Mouse (Mus musculus) ES-E14 (cell line): Measurements from ENCODE around the gene Tanc2. TPM values are rescaled to one million over a fixed set of nuclear protein-coding genes. Genes with fewer than 3 reads are reported as not detected.
A peak's percentile ranks its signal among the peaks of the same experiment; 100 is the strongest.

Experiments used
- DNase-seq: peaks from one replicate; pipeline ENCODE4 v3.0.0-alpha.2; 2013; ENCODE audit warnings: low read depth, low spot score
- H3K27ac ChIP-seq: 2 replicates; pipeline ENCODE4 v1.5.1; 2012; ENCODE audit warnings: low read depth, mild to moderate bottlenecking, low read length, moderate library complexity, mixed read lengths; ENCODE audit not compliant: poor library complexity, insufficient read depth, severe bottlenecking
- H3K36me3 ChIP-seq: 2 replicates; pipeline ENCODE4 v1.6.1; 2012; ENCODE audit warnings: mild to moderate bottlenecking, low read length, moderate library complexity, mixed read lengths; ENCODE audit not compliant: control insufficient read depth, poor library complexity, insufficient read depth, severe bottlenecking
- H3K4me1 ChIP-seq, 2 experiments: fragments of 150-350 bp in 1 of 2; sonication (generic) in 1 of 2; 2 replicates each; pipeline ENCODE4 v1.6.1; 2012; ENCODE audit warnings: low read length in 2 of 2, mild to moderate bottlenecking in 1 of 2, mixed read lengths in 1 of 2; ENCODE audit not compliant: control insufficient read depth in 2 of 2, insufficient read depth in 2 of 2, poor library complexity in 1 of 2
- H3K4me3 ChIP-seq, 2 experiments: fragments of 150-350 bp in 1 of 2; sonication (generic) in 1 of 2; 2 replicates each; pipeline ENCODE4 v1.5.1; 2012; ENCODE audit warnings: low read length in 2 of 2, low read depth in 1 of 2, mild to moderate bottlenecking in 1 of 2, mixed read lengths in 1 of 2; ENCODE audit not compliant: insufficient read depth in 1 of 2, poor library complexity in 1 of 2, severe bottlenecking in 1 of 2
- H3K9ac ChIP-seq: 2 replicates; pipeline ENCODE4 v1.6.1; 2012; ENCODE audit warnings: low read depth, mild to moderate bottlenecking, low read length, mixed read lengths; ENCODE audit not compliant: poor library complexity, insufficient read depth, severe bottlenecking
- H3K9me3 ChIP-seq: fragments of 150-350 bp; sonication (generic); 2 replicates; pipeline ENCODE4 v1.6.1; 2012; ENCODE audit warnings: low read depth, mild to moderate bottlenecking, low read length; ENCODE audit not compliant: control insufficient read depth, insufficient read depth
- CHD2 ChIP-seq: IDR thresholded peaks from 2 replicates; pipeline ENCODE4 v1.6.1; 2014; ENCODE audit warnings: mild to moderate bottlenecking, low read depth, low read length, inconsistent platforms
- HCFC1 ChIP-seq: IDR thresholded peaks from 2 replicates; pipeline ENCODE4 v1.6.1; 2012; ENCODE audit warnings: low read length, inconsistent platforms, borderline replicate concordance; ENCODE audit not compliant: insufficient read depth
- MAFK ChIP-seq: IDR thresholded peaks from 2 replicates; pipeline ENCODE4 v1.6.1; 2014; ENCODE audit warnings: mild to moderate bottlenecking, low read depth, low read length, inconsistent platforms; ENCODE audit not compliant: insufficient read depth
- ZC3H11A ChIP-seq: IDR thresholded peaks from 2 replicates; pipeline ENCODE4 v1.6.1; 2012; ENCODE audit warnings: low read depth, mild to moderate bottlenecking, inconsistent platforms, low read length, borderline replicate concordance
- ZNF384 ChIP-seq: IDR thresholded peaks from 2 replicates; pipeline ENCODE4 v1.6.1; 2012; ENCODE audit warnings: low read depth, low read length, inconsistent platforms
- in situ Hi-C, 2 experiments: fragments of 600-800 bp; cut with MboI; formaldehyde crosslinking; loops; one replicate each; pipeline ENCODE4 v1.15.1; 2025; ENCODE audit warnings: low sequenced_read_pairs in 2 of 2, inconsistent platforms in 1 of 2; ENCODE audit not compliant: unreplicated experiment in 2 of 2
- total RNA-seq: library from RNA; depleted of rRNA; stranded (reverse); fragments of 300-350 nt; gene quantifications from 2 replicates; pipeline ENCODE4 v1.2.3, GENCODE M21; 2012

The Tanc2 gene
- total RNA-seq, 1 experiment, result 5.8 TPM

GRCm38 (mm10) chr11:105907381-105907780, 317.6 kb downstream of the Tanc2 start:
- in situ Hi-C loops, result loop anchor here in 1 of 2 experiments (25.0 kb wide), 1 partner anchor 545 kb away; no protein-coding TSS in a partner anchor
- DNase-seq, result no peak
- Histone ChIP-seq H3K9ac (no peak overlapping the region), H3K4me3 (no peak overlapping the region), H3K36me3 (no peaks in the 10 kb centered on the region), H3K27ac (no peak overlapping the region), H3K4me1 (no peaks in the 10 kb centered on the region), H3K9me3 (no peaks in the 10 kb centered on the region)
- TF ChIP-seq MAFK (no peak), HCFC1 (no peak)

DNA sequence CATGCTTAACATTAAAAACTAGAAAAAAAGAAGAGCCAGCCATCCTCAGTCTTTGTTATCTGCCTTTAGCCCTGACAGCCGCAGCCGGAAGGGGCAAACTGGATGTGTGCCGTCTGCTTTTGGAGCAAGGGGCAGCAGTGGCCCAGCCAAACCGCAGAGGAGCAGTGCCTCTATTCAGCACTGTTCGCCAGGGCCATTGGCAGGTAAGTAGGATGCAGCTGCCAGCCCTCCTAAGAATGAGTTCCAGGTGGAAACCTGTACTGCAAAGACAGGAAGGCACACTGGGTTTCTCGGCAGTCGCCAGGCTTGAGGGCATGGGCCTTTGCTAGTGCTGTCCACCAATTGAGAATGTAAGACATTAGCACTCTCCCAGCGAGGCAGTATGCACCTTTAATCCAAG, 319.1 kb downstream of the Tanc2 start:
- TF ChIP-seq HCFC1, result no peak
- no peak for TF ChIP-seq ZC3H11A
- no peak for TF ChIP-seq CHD2
- TF ChIP-seq MAFK, result no peak
- TF ChIP-seq ZNF384, result no peak
- H3K4me1 ChIP-seq, result no peaks in the 10 kb centered on the region
- no peak overlapping the region for H3K9ac ChIP-seq
- in situ Hi-C loops, result loop anchor here in 1 of 2 experiments (25.0 kb wide), 1 partner anchor 547 kb away; no protein-coding TSS in a partner anchor
- no peaks in the 10 kb centered on the region for H3K36me3 ChIP-seq
- no peaks in the 10 kb centered on the region for H3K9me3 ChIP-seq
- H3K4me3 ChIP-seq, result no peak overlapping the region
- no peak overlapping the region for H3K27ac ChIP-seq
- DNase-seq, result no peak

DNA sequence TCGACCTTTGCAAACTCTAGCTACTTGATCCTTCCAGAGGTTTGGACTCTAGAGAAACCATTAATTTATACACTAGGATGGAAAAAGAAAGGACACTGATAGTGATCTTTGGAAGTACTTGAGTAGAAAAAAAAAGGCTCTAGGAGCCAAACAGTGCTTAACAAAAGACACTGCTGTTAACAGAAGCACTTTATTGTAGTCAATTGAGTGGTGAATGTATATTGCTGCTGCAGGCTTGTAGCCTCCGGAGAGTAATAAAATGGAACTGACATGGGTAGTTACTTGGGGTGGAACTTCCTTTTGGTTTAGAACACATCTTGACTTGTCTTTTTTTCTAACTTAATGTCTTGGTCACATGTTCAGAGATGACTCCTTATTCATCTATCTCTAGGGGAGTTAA, 319.8 kb downstream of the Tanc2 start:
- Histone ChIP-seq H3K9ac (no peak overlapping the region), H3K4me3 (no peak overlapping the region), H3K27ac (no peak overlapping the region), H3K9me3 (no peaks in the 10 kb centered on the region), H3K36me3 (no peaks in the 10 kb centered on the region), H3K4me1 (no peaks in the 10 kb centered on the region)
- in situ Hi-C loops, result loop anchor here (5.0 to 25.0 kb wide), 2 partner anchors 547 to 562 kb away; no protein-coding TSS in a partner anchor
- TF ChIP-seq ZNF384 (0 out of 2 replicates have a peak, but pooled peaks have one; percentile 46), ZC3H11A (no peak), CHD2 (no peak)
- no peak for DNase-seq

- Histone ChIP-seq H3K9me3 (no peaks in the 10 kb centered on the region), H3K4me1 (no peaks in the 10 kb centered on the region), H3K9ac (no peak overlapping the region), H3K27ac (no peak overlapping the region), H3K36me3 (no peaks in the 10 kb centered on the region), H3K4me3 (no peak overlapping the region)
- in situ Hi-C loops, result loop anchor here (5.0 to 25.0 kb wide), 2 partner anchors 549 to 564 kb away; no protein-coding TSS in a partner anchor
- DNase-seq, result no peak
- TF ChIP-seq CHD2 (no peak), MAFK (no peak), HCFC1 (no peak), ZC3H11A (no peak), ZNF384 (no peak)
Observed at GRCm38 (mm10) chr11:105911149-105911548, 321.4 kb downstream of the Tanc2 start.
